Mouse (Mus musculus): Measurements from ENCODE around the gene 1110004F10Rik. TPM values are rescaled to one million over a fixed set of nuclear protein-coding genes. Genes with fewer than 3 reads are reported as not detected.

The 1110004F10Rik gene
- total and polyA plus RNA-seq, 3 experiments = 120 to 262 (median 196) TPM

DNA sequence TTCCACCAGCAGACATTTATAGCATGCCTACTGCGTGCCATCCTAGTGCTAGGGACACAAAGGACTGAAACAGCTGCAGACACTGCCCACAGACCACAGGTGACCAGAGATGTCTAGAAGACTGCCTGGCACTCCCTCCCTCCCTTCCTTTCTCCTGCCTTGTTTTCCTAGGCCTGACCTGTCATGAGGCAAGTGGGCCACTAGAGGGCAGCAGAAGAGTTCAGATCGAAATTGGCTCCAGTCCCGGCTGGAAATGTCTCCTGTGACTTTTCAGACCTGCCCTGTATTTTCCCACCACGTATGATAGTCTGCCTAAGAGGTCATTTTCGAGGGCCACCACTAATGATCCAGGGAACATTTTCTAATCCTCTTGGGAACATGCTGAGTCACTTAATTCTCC, 92.9 kb downstream of the 1110004F10Rik start:
- H3K27ac ChIP-seq (ENCODE audit: insufficient read depth, low read depth) = no peak overlapping the region
- dilution Hi-C loops (cut with MboI; ENCODE audit: extremely low pct_ligation_motif_present, extremely low pct_unique_long_range_greater_than_20kb, low sequenced_read_pairs) (no loop called here), in situ Hi-C loops (cut with MboI; ENCODE audit: low pct_ligation_motif_present, low pct_unique_long_range_greater_than_20kb, low sequenced_read_pairs) (loop anchor here (25.0 kb wide), 1 partner anchor 480 kb away; no protein-coding TSS in a partner anchor)
- H3K9me3 ChIP-seq (replicated peaks; ENCODE audit: low read length) = no peaks in the 10 kb centered on the region
- no peak overlapping the region for H3K4me3 ChIP-seq (replicated peaks in 1 of 3; ENCODE audit: low read depth in 2 of 3, low read length in 2 of 3, poor library complexity in 1 of 3)
- peaks cover 3 to 18% of the 10 kb centered on the region in 2 experiments; a peak in 2 of 4 replicates for H3K4me1 ChIP-seq (ENCODE audit: control insufficient read depth in 1 of 2, insufficient read depth in 2 of 2)
- no peaks in the 10 kb centered on the region for H3K27me3 ChIP-seq (replicated peaks)
- no peaks in the 10 kb centered on the region for H3K36me3 ChIP-seq (replicated peaks in 1 of 2; ENCODE audit: control insufficient read depth in 1 of 2, insufficient read depth in 1 of 2, low read length in 1 of 2)
- no peak overlapping the region for H3K9ac ChIP-seq (ENCODE audit: insufficient read depth, low read depth)
- TF ChIP-seq POLR2A (IDR thresholded peaks at IDR 0.05; ENCODE audit: low read depth, low read length) (no peak), BHLHE40 (IDR thresholded peaks at IDR 0.05; ENCODE audit: low read depth, low read length) (no peak), MXI1 (IDR thresholded peaks at IDR 0.05; ENCODE audit: low read depth, low read length) (no peak), NELFE (IDR thresholded peaks at IDR 0.05; ENCODE audit: low read depth, low read length) (no peak), RAD21 (IDR thresholded peaks at IDR 0.05; ENCODE audit: low read depth, low read length) (peak; percentile 61), ZC3H11A (IDR thresholded peaks at IDR 0.05; ENCODE audit: low read depth, low read length) (no peak), MYC (IDR thresholded peaks at IDR 0.05; ENCODE audit: low read depth, low read length) (no peak), ELF1 (IDR thresholded peaks at IDR 0.05; ENCODE audit: low read depth, low read length) (no peak), CHD2 (IDR thresholded peaks at IDR 0.05; ENCODE audit: low read length) (no peak), TBP (conservative IDR thresholded peaks at IDR 0.05; ENCODE audit: low read depth, low read length) (no peak), CTCF (conservative IDR thresholded peaks at IDR 0.05 in 1 of 2, IDR thresholded peaks at IDR 0.05 in 1 of 2; ENCODE audit: low read depth in 2 of 2, low read length in 2 of 2) (peak; percentile 81 to 84), SMC3 (IDR thresholded peaks at IDR 0.05; ENCODE audit: low read depth, low read length) (peak; percentile 39), JUN (IDR thresholded peaks at IDR 0.05; ENCODE audit: insufficient read depth, low read depth, low read length) (no peak), RCOR1 (conservative IDR thresholded peaks at IDR 0.05; ENCODE audit: low read depth, low read length) (no peak)
- peak; percentile 67 for DNase-seq (ENCODE audit: extremely low read depth)
- H3K4me2 ChIP-seq (ENCODE audit: insufficient read depth, low read depth, poor library complexity, severe bottlenecking) = peak overlapping the region; percentile 22; the same call in 1 of the 2 replicates
- H3K79me2 ChIP-seq (replicated peaks; ENCODE audit: control insufficient read depth, extremely low read depth, insufficient read depth, poor library complexity, severe bottlenecking) = no peaks in the 10 kb centered on the region

DNA sequence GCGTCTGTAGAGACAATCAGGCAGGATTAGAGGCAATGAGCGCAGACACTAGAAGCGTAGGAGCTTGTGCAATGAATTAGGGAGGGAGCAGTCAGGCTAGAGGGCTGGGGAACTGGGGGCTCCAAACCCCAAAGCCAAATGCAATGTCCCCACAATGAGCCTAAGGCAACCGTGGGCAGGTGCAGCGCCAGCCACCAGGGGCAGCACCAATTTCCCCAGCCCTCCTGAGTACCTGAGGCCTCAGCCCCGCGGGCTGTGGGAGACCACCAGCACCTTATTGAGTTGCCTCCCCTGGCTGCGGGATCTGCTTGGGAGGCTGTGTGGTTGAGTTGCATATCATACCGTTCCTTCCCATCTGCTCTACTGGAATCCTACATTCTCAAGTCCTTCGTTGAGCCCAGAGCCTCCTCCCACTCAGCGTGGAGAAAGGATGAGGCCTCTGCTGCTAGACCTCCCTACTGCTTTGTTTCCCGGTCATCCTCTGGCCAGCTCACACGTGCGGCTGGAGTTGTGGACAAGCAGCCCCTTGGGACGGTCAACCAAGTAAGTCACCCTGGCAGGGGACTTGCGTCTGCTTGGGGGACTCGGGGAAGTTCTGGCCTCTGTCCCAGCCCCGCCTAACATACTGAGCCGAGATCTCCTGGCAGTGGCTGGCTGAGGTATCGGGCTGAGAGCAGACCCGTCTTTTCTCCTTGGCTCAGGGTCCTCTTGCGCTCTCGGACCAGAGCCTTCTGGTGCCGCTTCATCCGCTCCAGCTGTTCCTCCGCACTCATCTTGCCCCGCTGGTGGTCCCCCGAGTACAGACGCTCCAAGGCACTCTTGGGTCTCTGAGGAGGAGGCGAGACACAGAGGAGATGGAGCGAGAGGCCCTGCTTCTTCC, 95.5 kb downstream of the 1110004F10Rik start:
- H3K27me3 ChIP-seq (replicated peaks) = no peaks in the 10 kb centered on the region
- dilution Hi-C loops (cut with MboI; ENCODE audit: extremely low pct_ligation_motif_present, extremely low pct_unique_long_range_greater_than_20kb, low sequenced_read_pairs) = no loop called here
- in situ Hi-C loops (cut with MboI; ENCODE audit: low pct_ligation_motif_present, low pct_unique_long_range_greater_than_20kb, low sequenced_read_pairs) = loop anchor here (25.0 kb wide), 1 partner anchor 478 kb away; no protein-coding TSS in a partner anchor
- peak in 1 of 2 experiments; percentile 29; a peak in 2 of 4 replicates for TF ChIP-seq CTCF (conservative IDR thresholded peaks at IDR 0.05 in 1 of 2, IDR thresholded peaks at IDR 0.05 in 1 of 2; ENCODE audit: low read depth in 2 of 2, low read length in 2 of 2)
- no peak for TF ChIP-seq ZNF384 (IDR thresholded peaks at IDR 0.05; ENCODE audit: low read depth, low read length)
- H3K4me3 ChIP-seq (replicated peaks in 1 of 3; ENCODE audit: low read depth in 2 of 3, low read length in 2 of 3, poor library complexity in 1 of 3) = no peak overlapping the region
- H3K36me3 ChIP-seq (replicated peaks in 1 of 2; ENCODE audit: control insufficient read depth in 1 of 2, insufficient read depth in 1 of 2, low read length in 1 of 2) = no peaks in the 10 kb centered on the region
- H3K27ac ChIP-seq (ENCODE audit: insufficient read depth, low read depth) = no peak overlapping the region
- peaks cover 0 to 10% of the 10 kb centered on the region in 2 experiments; a peak in 2 of 4 replicates for H3K4me1 ChIP-seq (ENCODE audit: control insufficient read depth in 1 of 2, insufficient read depth in 2 of 2)
- H3K4me2 ChIP-seq (ENCODE audit: insufficient read depth, low read depth, poor library complexity, severe bottlenecking) = no peak overlapping the region
- no peak overlapping the region for H3K9ac ChIP-seq (ENCODE audit: insufficient read depth, low read depth)
- no peaks in the 10 kb centered on the region for H3K79me2 ChIP-seq (replicated peaks; ENCODE audit: control insufficient read depth, extremely low read depth, insufficient read depth, poor library complexity, severe bottlenecking)
- H3K9me3 ChIP-seq (replicated peaks; ENCODE audit: low read length) = no peaks in the 10 kb centered on the region
- DNase-seq (ENCODE audit: extremely low read depth) = no peak
